Mouse (Mus musculus): ENCODE measurements around the gene Sgpp1. TPM values are rescaled to one million over a fixed set of nuclear protein-coding genes. Genes with fewer than 3 reads are reported as not detected.
A peak's percentile ranks its signal among the peaks of the same experiment; 100 is the strongest.

Gene Sgpp1
- polyA plus RNA-seq, 1 experiment from 2014 or later, result 12.7 TPM

DNA sequence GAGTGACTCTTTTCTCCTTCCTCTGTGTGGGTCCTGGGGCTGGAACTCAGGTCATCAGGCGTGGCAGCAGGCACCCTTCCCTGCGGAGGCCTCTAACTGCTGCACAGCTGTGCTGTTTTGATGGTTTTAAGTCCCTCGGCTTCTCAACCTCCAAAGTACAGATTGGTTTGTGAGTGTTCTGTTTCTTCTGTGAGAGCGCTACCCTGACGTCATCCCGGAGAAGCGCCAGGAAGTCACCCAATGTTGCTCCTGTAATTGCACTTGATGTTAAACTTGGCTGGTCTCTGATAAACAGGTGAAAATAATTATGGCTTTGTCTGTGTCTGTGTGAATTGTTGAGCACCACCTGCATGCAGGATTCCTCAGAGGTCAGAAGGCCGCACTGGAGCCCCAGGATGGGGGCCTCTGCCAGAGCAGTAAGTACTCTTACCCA lies 31.4 kb upstream of the Sgpp1 start:
- no peaks in the 10 kb centered on the region for H3K9me3 ChIP-seq (ENCODE audit: low read length)
- no peak overlapping the region for H3K9ac ChIP-seq (replicated peaks; ENCODE audit: low read depth)
- H3K36me3 ChIP-seq (ENCODE audit: insufficient read depth, low read length), result no peaks in the 10 kb centered on the region
- ATAC-seq, result no peak; the same call in 1 of the 2 replicates
- H3K4me2 ChIP-seq (replicated peaks; ENCODE audit: low read depth, low read length), result no peak overlapping the region
- H3K4me3 ChIP-seq (ENCODE audit: low read depth, low read length), result no peak overlapping the region
- DNase-seq (ENCODE audit: low spot score), result no peak
- no peaks in the 10 kb centered on the region for H3K27me3 ChIP-seq (replicated peaks; ENCODE audit: insufficient read depth, low read length)
- no peak overlapping the region for H3K27ac ChIP-seq (ENCODE audit: low read length)
- WGBS, result 47% methylated on average over 8 of the region's 8 CpGs
- H3K4me1 ChIP-seq (ENCODE audit: insufficient read depth, low read depth, low read length), result peaks cover 4% of the 10 kb centered on the region; the same call in 1 of the 2 replicates
- TF ChIP-seq EP300 (IDR thresholded peaks at IDR 0.05) (no peak), CTCF (IDR thresholded peaks at IDR 0.05) (no peak)

DNA sequence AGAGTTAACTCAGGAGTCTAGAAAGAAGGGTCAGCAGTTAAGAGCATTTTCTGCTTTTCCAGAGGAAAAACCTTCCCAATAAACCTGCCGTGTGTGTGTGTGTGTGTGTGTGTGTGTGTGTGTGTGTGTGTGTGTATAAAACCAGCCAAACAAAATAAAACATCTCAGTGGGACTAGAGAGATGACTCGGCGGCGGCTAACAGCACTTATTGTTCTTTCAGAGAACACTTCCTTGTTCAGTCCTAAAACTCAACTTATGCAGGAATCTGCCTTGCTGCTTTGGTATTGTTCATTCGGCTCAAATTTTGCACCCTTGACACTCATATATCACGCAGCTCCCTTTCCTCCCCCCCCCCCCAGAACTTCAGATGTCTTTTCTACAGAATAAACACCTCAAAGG lies 30.9 kb upstream of the Sgpp1 start:
- DNase-seq (ENCODE audit: low spot score) (no peak), ATAC-seq (no peak)
- Histone ChIP-seq H3K4me3 (ENCODE audit: low read depth, low read length) (no peak overlapping the region), H3K4me2 (replicated peaks; ENCODE audit: low read depth, low read length) (no peak overlapping the region), H3K9me3 (ENCODE audit: low read length) (no peaks in the 10 kb centered on the region), H3K36me3 (ENCODE audit: insufficient read depth, low read length) (no peaks in the 10 kb centered on the region), H3K4me1 (ENCODE audit: insufficient read depth, low read depth, low read length) (peaks cover 4% of the 10 kb centered on the region; the same call in 1 of the 2 replicates), H3K27me3 (replicated peaks; ENCODE audit: insufficient read depth, low read length) (no peaks in the 10 kb centered on the region), H3K9ac (replicated peaks; ENCODE audit: low read depth) (no peak overlapping the region), H3K27ac (ENCODE audit: low read length) (no peak overlapping the region)
- TF ChIP-seq EP300 (IDR thresholded peaks at IDR 0.05) (no peak), CTCF (IDR thresholded peaks at IDR 0.05) (no peak)
- WGBS, result 32% methylated on average over 6 of the region's 6 CpGs

- no peak overlapping the region for H3K27ac ChIP-seq (ENCODE audit: low read length)
- 33% methylated on average over 3 of the region's 3 CpGs for WGBS
- no peaks in the 10 kb centered on the region for H3K36me3 ChIP-seq (ENCODE audit: insufficient read depth, low read length)
- no peak for TF ChIP-seq CTCF (IDR thresholded peaks at IDR 0.05)
- TF ChIP-seq EP300 (IDR thresholded peaks at IDR 0.05), result no peak
- H3K4me3 ChIP-seq (ENCODE audit: low read depth, low read length), result no peak overlapping the region
- DNase-seq (ENCODE audit: low spot score) (peak; percentile 32), ATAC-seq (0 out of 2 replicates have a peak, but pooled peaks have one; percentile 17)
- H3K9me3 ChIP-seq (ENCODE audit: low read length), result no peaks in the 10 kb centered on the region
- H3K27me3 ChIP-seq (replicated peaks; ENCODE audit: insufficient read depth, low read length), result no peaks in the 10 kb centered on the region
- H3K9ac ChIP-seq (replicated peaks; ENCODE audit: low read depth), result no peak overlapping the region
- H3K4me1 ChIP-seq (ENCODE audit: insufficient read depth, low read depth, low read length), result peaks cover 4% of the 10 kb centered on the region; the same call in 1 of the 2 replicates
- H3K4me2 ChIP-seq (replicated peaks; ENCODE audit: low read depth, low read length), result 0 out of 2 replicates have a peak overlapping the region, but pooled peaks have one; percentile 22
These were observed 30.2 kb upstream of the Sgpp1 start for GRCm38 (mm10) chr12:75765751-75766150.

- TF ChIP-seq CTCF (IDR thresholded peaks at IDR 0.05) (no peak), EP300 (IDR thresholded peaks at IDR 0.05) (no peak)
- Histone ChIP-seq H3K4me2 (replicated peaks; ENCODE audit: low read depth, low read length) (no peak overlapping the region), H3K9ac (replicated peaks; ENCODE audit: low read depth) (no peak overlapping the region), H3K9me3 (ENCODE audit: low read length) (no peaks in the 10 kb centered on the region), H3K4me1 (ENCODE audit: insufficient read depth, low read depth, low read length) (no peaks in the 10 kb centered on the region), H3K4me3 (ENCODE audit: low read depth, low read length) (no peak overlapping the region), H3K27ac (ENCODE audit: low read length) (no peak overlapping the region), H3K36me3 (ENCODE audit: insufficient read depth, low read length) (no peaks in the 10 kb centered on the region), H3K27me3 (replicated peaks; ENCODE audit: insufficient read depth, low read length) (no peaks in the 10 kb centered on the region)
- 85% methylated on average over 2 of the region's 2 CpGs for WGBS
- DNase-seq (ENCODE audit: low spot score) (no peak), ATAC-seq (no peak)
These were observed 20.9 kb upstream of the Sgpp1 start for GRCm38 (mm10) chr12:75756387-75756786.

- no peak overlapping the region for H3K4me2 ChIP-seq (replicated peaks; ENCODE audit: low read depth, low read length)
- 73% methylated on average over 8 of the region's 8 CpGs for WGBS
- no peak overlapping the region for H3K27ac ChIP-seq (ENCODE audit: low read length)
- no peaks in the 10 kb centered on the region for H3K36me3 ChIP-seq (ENCODE audit: insufficient read depth, low read length)
- no peak for TF ChIP-seq CTCF (IDR thresholded peaks at IDR 0.05)
- no peak for TF ChIP-seq EP300 (IDR thresholded peaks at IDR 0.05)
- H3K4me1 ChIP-seq (ENCODE audit: insufficient read depth, low read depth, low read length), result no peaks in the 10 kb centered on the region
- no peaks in the 10 kb centered on the region for H3K27me3 ChIP-seq (replicated peaks; ENCODE audit: insufficient read depth, low read length)
- no peak overlapping the region for H3K9ac ChIP-seq (replicated peaks; ENCODE audit: low read depth)
- DNase-seq (ENCODE audit: low spot score), result no peak
- no peak for ATAC-seq
- no peaks in the 10 kb centered on the region for H3K9me3 ChIP-seq (ENCODE audit: low read length)
- H3K4me3 ChIP-seq (ENCODE audit: low read depth, low read length), result no peak overlapping the region
These were observed 18.2 kb upstream of the Sgpp1 start for GRCm38 (mm10) chr12:75753730-75754129.

DNA sequence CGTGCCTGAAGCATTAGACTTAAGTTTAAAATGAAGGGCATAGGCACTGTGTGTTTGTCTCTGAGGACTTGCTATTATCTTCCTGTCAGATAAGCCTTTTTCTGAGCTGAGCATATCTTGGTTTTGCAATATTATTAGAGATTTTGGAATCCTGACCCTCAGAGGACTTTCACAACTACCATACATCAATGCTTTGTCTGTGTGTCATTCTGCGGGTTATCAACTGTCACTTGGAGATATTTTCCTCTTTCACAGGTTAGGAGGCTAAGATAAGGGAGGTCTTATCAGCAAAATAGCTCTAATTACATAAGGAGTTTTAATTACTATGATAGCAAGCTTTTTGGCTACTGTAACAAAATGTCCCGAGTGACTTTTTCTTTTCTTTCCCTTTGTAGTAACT lies 16.5 kb upstream of the Sgpp1 start:
- no peak for TF ChIP-seq CTCF (IDR thresholded peaks at IDR 0.05)
- TF ChIP-seq EP300 (IDR thresholded peaks at IDR 0.05), result no peak
- Histone ChIP-seq H3K36me3 (ENCODE audit: insufficient read depth, low read length) (no peaks in the 10 kb centered on the region), H3K27me3 (replicated peaks; ENCODE audit: insufficient read depth, low read length) (no peaks in the 10 kb centered on the region), H3K4me3 (ENCODE audit: low read depth, low read length) (no peak overlapping the region), H3K9ac (replicated peaks; ENCODE audit: low read depth) (no peak overlapping the region), H3K9me3 (ENCODE audit: low read length) (no peaks in the 10 kb centered on the region), H3K4me1 (ENCODE audit: insufficient read depth, low read depth, low read length) (no peaks in the 10 kb centered on the region), H3K4me2 (replicated peaks; ENCODE audit: low read depth, low read length) (no peak overlapping the region), H3K27ac (ENCODE audit: low read length) (no peak overlapping the region)
- ATAC-seq (no peak), DNase-seq (ENCODE audit: low spot score) (no peak)
- 42% methylated on average over 3 of the region's 3 CpGs for WGBS

GRCm38 (mm10) chr12:75748574-75748973 lies 13.0 kb upstream of the Sgpp1 start:
- no peak overlapping the region for H3K4me2 ChIP-seq (replicated peaks; ENCODE audit: low read depth, low read length)
- H3K36me3 ChIP-seq (ENCODE audit: insufficient read depth, low read length), result no peaks in the 10 kb centered on the region
- no peak overlapping the region for H3K4me3 ChIP-seq (ENCODE audit: low read depth, low read length)
- H3K9me3 ChIP-seq (ENCODE audit: low read length), result no peaks in the 10 kb centered on the region
- H3K27ac ChIP-seq (ENCODE audit: low read length), result no peak overlapping the region
- H3K9ac ChIP-seq (replicated peaks; ENCODE audit: low read depth), result no peak overlapping the region
- no peak for DNase-seq (ENCODE audit: low spot score)
- WGBS, result 59% methylated on average over 4 of the region's 4 CpGs
- H3K27me3 ChIP-seq (replicated peaks; ENCODE audit: insufficient read depth, low read length), result no peaks in the 10 kb centered on the region
- ATAC-seq, result no peak
- no peak for TF ChIP-seq EP300 (IDR thresholded peaks at IDR 0.05)
- no peak for TF ChIP-seq CTCF (IDR thresholded peaks at IDR 0.05)
- H3K4me1 ChIP-seq (ENCODE audit: insufficient read depth, low read depth, low read length), result no peaks in the 10 kb centered on the region

All from lung, postnatal 0 days (tissue).